Mouse (Mus musculus): ENCODE results near the gene Cant1.
"Not testable (repeated sequence)": the region's sequence is repeated elsewhere in the genome, so short reads cannot be mapped to it uniquely, and the experiment has no call there.

Gene Cant1

DNA sequence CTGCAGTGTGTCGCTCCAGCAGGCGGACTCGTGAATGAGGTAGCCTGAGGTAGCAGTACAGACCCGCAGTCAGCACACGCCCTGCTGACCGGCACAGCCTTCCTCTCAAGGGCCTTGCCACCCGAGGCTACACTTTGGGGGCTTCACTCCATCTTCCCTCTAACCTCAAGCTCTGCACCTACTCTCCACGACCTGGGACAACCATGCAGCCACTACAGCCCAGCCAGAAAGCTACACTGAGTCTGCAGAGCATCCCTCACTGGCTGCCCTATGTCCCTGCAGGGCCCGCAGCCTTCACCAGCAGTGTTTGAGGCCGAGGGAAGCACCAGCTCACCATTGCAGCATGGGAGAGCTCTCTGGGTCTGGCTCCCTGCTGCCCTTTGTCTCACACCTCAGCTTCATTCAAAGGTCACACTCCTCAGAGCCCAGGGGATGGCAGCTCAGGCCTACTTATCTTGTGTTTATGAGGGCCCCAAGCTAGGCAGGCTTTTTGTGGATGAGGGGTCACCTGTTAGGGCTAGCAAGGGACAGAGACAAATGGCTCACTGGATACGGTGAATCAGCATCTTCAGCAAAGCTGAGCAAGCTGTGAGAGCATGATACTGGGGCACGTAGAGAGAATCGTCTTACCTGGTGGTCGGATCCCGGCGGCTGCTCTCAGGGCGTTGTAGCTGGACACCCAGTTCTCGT is 10.7 kb downstream of the Cant1 start:
- DNase-seq (ENCODE audit: low spot score in 2 of 2): no peak

DNA sequence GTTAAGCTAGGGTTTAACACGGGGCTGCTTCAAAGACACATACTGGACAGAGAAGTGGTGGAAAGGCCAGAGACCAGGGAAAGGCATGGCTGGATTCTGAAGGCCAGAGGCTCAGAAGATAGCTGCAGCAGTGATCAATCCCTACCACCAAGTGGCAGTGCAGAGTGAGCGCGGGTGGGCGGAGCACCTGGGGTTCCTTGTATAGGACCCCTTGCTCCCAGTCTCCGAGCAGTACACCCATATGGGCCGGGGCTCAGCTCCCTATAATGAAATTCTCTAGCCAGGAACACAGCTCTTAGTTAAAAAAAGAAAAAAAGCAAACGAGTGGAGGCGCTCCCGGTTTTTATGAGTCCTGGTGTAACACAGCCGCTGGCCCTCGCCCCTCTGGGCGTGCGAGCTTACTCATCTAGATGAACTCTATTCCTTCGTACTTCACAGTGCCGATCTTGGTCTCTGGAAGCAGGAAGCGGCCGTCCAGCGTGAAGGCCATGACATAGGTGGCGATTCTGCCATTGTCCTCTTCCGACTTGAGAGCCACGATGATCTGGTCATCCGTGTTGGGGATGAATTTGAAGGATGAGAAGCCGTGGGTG is 11.5 kb downstream of the Cant1 start:
- DNase-seq (ENCODE audit: low spot score in 2 of 2): peak; percentile 52 to 55

DNA sequence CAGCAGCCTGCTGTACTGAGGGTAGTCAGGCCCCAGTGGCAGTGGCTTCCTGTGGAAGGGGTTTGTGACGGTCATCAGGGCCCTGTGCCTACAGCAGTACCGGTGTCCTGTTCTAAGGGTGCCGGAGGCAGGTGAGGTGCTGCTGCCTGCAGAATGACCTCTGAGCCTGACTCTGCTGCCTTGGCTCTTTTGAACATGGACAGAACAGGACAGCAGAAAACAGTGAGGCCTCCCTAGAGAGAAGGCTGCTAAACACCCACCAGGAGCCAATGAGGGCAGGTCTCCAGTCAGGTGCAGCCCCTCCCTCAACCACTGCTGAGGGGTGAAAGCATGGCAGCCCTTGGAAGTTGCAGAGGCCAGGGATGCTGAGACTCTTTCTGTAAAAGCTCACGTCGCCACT is 12.4 kb downstream of the Cant1 start:
- DNase-seq (ENCODE audit: low spot score in 2 of 2): no peak

DNA sequence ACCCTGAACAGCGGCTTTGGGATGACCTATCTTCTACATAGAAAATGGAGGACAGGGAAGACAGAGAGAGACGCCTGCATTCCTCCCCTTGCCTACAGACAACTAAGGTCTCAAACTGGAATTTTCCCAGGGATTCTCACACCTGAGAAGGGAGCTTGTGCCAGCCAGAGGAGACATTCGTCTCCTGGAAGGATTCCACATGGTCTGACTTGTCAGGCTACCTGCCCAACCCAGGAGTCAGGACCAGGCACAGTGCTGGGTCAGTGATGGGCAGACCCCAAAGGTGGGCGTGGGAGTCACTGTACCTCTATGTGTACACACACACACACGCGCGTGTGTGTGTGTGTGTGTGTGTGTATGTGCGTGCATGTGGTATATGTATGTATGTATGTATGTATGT is 13.6 kb downstream of the Cant1 start:
- DNase-seq (ENCODE audit: low spot score in 2 of 2): no peak

DNA sequence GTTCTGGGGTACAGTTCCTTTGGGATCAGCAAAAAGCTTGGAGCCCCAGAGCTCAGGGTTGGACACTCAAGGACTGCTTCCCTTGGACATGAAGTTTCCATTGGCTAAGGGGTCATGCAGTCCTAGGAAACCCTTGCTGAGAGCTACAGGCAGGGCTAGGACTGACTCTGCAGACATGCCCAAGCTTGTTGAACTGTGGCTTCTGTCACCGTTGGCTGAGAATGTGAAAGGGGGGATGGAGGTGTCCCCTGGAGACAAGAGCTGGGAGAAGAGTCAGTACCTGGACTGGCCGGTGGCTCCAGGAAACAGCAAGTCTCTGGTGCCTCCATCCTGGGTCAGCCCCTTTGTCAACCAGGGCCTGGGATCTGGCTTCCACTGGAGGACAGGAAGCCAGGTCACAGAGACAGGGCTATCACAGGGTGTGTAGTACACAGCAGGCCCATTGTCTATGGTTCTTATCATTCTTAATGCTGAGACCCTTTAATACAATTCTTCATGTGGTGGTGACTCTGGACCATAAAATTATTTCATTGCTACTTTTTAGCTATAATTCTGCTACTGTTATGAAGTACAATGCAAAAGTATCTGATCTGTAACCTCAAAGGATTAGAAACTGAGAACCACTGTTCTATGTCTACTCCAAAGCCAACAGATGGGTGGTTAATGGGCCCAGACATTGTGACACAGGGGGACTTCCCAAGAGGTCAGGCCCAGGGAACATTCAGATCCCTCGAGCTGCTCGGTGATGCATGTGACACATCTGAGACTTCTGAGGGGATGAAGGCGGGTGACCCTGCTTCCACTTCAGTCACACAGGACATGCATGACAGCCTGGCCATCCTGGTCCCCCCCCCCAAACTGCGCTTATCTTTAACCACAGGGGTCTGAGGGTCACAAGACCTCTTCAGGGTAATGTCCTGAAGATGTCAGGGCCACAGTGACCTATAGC is 14.7 kb downstream of the Cant1 start:
- DNase-seq (ENCODE audit: low spot score in 2 of 2): peak in 1 of 2 experiments; percentile 34

DNA sequence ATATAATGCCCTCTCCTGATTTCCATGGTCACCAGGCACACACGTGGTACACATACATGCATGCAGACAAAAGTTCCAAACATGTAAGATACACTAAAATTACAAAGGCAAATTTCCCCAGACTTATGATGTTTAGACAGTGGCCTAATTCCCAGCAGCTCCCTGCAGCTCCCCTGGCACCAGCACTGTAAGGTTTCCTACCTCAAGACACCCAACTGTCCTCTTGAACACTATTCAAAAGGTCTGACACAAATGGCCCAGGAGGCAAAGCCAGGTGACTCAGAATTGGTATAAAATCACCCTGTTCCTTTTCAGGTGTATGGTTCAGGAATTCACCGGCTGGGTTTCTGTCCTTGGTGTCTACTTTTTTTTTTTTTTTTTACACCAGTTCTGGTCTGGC is 15.7 kb downstream of the Cant1 start:
- no peak for DNase-seq (ENCODE audit: low spot score in 2 of 2)

DNA sequence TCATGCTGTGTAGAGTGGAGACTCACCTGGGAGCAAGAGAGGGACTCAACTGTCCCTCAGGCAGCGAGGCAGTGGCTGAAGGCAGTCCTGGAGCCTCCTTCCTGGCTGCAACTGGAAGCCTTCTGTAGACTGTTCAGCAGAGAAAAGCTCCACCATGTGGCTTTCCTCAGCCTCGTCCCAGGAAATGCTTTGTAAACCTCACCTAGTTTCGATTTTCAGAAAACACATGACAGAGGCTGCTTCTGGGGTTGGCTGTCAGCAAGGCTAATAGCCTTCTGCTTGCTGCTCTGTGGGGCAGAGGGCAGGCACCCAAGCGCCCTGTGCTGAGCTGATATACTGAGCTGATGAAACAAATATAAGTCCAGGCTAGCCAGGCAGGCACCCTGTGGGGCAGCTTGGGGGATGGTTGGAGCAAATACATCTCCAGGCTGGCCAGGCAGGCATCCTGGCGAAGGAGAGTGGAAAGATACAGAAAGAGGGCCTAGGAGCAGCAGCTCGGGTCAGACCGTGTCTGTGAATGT is 17.1 kb downstream of the Cant1 start, which contains the start of gene Lgals3bp:
Lgals3bp (minus strand) TSS at position 333 of the 521 bp plus-strand sequence.
- DNase-seq (ENCODE audit: low spot score in 2 of 2): peak; percentile 46 to 53

DNA sequence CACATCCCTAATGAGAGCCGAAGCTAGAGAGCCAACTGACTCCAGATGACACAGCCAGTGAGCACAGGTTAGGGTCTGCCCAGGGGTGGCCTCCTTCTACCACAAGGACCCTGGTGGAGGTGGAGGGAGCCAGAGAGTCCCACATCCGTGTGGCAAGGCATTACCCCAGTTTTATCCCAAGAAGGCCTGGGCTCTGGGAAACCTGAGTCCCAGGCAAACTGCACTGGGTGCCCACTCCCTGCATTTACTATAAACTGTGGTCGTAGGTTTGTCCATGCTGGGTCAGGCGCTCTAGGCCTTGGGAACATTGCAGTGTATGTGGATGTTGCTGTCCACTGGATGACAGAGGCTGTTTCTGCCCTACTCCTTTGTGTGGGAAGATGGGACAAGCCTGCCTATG is 17.7 kb downstream of the Cant1 start:
- no peak for DNase-seq (ENCODE audit: low spot score in 2 of 2)

DNA sequence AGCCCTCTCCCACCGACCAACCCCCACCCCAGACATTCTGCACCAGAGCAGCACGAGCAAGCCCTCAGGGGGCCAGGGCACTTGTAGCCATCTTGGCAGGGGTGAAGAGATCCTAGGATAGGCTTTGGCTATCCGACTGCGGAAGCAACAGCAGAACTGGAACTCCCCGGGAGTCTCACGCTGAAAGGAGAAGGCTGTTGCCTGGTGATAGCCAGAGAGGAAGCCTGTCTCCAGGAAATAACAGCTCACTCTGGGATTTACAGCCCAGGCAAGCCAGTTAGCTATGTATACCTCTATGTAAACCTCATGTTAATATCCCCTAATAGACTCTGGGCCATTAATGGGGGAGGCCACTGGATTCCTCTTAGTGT is 18.3 kb downstream of the Cant1 start:
- DNase-seq (ENCODE audit: low spot score in 2 of 2): no peak

DNA sequence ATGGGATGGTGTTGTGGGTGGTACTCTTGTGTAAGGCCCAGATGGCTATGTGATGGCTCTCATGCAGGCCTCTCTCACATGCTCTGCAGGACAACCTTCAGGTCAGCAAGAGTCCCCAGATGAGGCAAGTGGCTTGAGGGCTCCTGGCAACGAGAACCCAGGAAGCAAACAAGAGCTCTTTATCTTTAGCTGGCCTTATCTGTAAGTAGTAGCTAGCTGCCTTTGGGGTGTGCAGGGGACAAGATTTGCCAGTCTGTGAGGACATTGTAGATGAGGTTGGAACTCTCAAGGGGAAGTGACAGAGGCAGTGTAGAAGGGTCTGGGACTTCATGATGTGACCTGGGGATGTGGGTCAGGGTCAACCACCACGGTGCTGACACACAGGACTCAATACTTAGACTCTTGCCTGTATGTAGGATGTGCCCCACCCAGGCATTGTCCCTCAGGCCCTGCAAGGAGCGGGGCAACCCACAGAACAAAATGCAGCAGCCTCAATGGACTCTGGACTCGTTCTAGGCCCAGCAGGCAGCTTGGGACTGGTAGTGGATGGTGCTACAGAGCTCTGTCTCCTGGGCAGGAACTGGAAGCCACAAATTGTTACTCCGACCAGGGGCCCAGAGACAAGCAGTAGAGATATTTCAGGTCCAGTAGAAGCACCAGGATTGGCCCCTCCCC is 18.9 kb downstream of the Cant1 start:
- DNase-seq (ENCODE audit: low spot score in 2 of 2): no peak

DNA sequence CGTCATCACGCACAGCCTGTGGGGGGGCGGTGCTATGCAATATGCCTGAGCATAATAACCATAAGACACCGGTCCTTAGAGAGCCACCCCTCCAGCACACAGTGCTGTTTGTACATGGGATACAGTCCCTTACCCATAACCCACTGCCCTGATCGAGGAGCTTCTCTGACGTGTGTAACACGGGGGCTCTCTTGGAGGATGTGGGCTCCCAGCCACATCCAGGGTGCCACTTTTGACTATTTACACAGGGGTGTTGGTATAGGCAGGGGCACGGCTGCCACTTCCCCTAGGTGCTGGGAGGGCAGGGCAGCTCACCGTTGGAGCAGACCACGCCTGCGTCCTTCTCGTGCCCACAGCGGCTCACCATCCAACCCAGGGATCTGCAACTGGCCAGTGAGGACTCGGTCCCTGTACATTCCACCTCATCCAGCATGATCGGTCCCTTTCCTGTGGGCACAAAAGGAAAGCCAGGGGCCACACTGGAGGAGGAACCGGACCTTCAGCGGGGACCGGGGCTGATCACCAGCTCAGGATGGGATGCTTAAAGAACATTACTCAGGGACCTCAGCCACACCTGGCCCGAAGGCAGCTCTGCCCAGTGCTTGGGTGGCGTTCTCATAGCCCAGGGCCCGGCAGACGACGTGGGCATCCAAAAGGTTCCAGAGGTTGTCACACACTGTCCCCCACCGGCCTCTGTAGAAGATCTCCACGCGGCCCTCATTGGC is 20.9 kb downstream of the Cant1 start:
- DNase-seq (ENCODE audit: low spot score in 2 of 2): peak; percentile 64 to 74

DNA sequence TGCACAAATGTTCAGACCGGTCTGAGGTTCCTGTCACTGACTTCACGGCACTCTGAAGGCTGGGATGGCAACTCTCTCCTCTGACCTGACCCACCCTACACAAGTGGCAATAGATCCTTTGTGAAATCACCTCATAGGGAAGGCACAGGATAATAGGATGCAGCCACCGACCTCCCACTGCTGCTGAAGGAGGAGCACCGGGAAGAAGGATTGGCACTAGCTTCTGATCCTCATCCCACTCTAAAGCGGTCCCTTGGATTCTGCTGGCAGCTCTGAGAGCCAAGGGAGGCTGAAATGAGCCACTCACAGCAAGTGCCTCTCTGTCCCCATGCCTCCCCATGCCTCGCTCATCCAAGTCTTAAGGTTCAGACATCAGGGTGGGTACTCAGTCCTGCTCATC is 24.3 kb downstream of the Cant1 start:
- no peak for DNase-seq (ENCODE audit: low spot score in 2 of 2)

DNA sequence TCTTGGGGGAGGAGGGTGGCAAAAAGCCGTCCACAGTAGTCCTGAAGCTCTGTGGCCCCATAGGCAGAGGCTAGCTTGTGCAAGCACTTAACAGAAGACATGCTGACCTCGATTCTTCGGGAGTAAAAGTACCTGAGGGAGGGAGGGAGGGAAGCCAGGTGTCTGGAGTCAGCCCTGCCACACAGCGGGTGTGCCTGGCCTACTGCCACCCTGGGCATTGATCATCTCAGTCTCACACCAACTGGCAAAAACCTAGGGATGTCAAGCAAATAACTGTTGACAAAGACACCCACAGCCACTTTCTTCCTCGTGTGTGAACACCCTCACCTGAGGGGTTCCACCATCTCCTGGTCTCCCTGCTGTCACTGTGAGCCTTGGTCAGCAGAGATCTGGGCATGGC is 24.9 kb downstream of the Cant1 start:
- DNase-seq (ENCODE audit: low spot score in 2 of 2): no peak

DNA sequence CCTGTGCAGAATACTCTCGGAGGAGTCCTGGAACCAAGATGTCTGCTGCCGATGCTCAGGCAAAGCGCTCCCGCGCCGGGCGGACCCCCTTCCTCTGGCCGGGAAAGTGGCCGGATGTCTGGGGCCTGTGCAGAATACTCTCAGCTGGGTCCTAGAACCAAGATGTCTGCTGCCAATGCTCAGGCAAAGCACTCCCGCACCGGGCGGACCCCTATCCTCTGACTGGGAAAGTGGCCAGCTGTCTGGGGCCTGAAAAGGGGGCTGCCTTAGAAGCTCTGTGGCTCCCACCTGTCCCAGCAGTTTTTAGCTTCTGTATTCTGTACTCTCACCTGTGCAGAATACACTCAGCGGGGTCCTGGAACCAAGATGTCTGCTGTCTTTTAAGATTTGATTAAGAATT is 31.1 kb downstream of the Cant1 start:
- DNase-seq (ENCODE audit: low spot score in 2 of 2): not testable (repeated sequence)

DNA sequence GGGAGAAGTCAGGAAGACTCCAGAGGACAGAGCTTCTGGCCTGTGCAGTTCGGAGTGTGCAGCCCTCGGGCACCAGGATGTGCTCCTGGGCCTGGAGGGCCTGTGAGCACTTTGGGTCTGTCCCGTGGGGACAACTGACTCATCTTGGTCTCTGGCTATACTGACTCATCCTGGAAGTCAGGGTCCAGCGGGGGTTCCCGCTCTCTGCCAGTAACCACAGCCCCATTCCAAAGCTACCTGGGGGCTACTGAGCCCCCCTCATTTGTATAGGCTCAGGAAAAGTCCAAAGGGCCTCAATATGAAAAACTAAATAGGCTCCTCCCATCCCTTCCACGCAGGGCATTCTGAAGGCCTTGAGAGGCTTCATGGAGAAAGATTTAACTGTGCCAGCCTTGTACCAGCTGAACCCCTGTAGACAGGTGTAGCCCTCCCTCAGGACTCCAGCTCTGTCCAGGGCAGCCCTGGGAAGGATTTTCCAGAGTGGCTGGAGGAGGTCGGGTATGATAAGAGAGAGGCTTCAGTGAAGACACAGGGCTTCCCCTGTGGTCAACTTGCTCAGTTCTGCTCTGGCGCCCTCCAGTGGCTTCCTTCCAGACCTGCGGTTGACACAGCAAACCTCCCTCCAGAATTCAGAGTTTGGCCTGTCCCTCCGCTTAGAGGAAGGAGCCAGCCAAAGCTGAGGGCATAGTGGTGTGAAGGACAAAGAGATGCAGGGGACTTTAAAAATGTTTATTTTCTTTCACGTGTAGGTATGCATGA is 39.5 kb downstream of the Cant1 start:
- peak; percentile 69 to 77 for DNase-seq (ENCODE audit: low spot score in 2 of 2)

DNA sequence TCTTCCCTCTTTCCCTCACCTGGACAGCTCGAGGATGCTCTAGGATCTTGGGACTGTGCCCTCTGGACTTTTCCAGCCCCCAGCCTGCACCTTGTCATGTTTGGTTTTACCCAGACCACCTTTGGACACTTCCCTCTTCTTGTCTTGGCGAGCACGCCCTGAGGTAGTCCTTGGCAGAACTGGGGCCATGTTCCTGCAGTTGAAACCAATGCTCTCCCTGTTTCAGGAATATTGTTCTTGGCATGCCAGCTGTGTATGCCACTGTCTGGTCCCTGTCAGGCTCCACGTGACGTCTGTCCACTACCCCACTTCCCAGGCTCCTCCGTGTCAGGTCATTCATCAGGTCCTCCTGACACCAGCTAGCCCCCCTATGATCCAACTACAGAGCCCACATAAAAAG is 40.2 kb downstream of the Cant1 start:
- no peak for DNase-seq (ENCODE audit: low spot score in 2 of 2)

DNA sequence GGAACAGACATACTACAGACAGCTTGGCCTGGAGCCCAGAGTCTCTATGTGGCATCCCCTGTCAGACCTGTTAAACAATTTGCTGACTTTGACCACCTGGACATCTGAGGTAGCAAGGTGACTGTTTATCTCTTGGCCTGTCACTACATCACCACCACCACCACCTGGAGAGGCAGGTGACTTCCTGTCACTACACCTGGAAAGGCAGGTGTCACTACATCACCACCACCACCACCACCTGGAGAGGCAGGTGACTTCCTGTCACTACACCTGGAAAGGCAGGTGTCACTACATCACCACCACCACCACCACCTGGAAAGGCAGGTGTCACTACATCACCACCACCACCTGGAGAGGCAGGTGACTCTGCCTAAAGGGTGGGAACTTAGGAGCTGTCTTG is 42.6 kb downstream of the Cant1 start:
- not testable (repeated sequence) for DNase-seq (ENCODE audit: low spot score in 2 of 2)

DNA sequence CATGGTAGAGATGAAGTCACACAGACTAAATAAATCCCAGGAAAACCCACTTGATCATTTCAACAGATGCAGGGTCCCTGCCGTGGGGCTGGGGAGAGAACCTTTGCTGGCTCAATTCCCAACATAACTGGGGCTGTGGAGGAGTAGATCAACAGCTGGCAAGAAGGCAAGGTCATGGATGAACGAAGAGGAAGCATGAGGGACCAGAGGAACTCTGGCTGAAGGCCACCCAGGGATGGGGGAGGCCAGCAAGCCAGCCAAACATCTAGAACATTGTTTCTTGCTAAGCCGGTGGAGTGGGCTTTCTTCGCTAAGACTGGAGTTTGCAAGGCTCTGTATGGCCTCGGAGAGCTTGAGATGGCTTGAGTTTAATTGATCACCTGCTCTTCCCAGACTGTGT is 43.0 kb downstream of the Cant1 start:
- DNase-seq (ENCODE audit: low spot score in 2 of 2): no peak

DNA sequence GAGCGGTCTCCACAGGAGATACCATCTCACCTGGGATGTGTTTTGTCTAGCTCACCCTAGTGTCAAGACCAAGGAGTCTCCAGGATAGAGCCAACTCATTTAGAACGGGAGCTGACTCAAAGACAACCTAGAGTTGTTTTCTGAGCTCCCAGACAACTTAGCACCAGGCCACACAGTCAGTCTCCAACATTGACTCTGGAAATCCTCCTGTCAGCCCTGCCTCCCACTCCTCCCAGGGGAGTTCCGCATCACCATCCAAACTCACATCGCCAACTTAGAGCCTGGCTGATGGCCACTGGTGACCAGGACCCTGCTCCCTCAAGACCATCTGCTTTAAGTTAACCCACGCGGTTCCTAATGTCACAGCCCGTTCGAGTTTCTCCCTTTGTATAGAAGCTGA is 43.4 kb downstream of the Cant1 start:
- no peak for DNase-seq (ENCODE audit: low spot score in 2 of 2)

DNA sequence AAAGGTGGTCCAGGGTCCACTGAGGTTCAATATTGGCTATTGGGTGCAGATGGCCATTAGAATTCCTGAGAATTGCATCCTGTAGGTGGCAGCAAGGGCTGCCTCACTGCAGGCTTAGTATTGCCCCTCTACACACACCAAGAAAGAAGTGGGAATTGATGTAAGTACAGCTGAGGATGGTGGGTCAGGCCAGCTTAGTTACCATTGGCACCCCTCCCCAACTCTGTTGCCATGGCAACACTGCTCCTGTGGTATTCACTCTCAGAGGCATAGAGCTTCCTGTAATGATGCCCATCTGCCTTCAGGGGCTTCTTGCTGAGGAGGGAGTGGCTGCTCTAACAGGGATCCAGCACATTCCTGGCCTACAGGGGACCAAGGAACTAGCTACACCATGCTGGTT is 43.9 kb downstream of the Cant1 start:
- no peak for DNase-seq (ENCODE audit: low spot score in 2 of 2)

Measured in natural killer cell, adult 2 months (primary cell).